Mouse (Mus musculus): Measurements from ENCODE around the gene Osbpl5.

DNA sequence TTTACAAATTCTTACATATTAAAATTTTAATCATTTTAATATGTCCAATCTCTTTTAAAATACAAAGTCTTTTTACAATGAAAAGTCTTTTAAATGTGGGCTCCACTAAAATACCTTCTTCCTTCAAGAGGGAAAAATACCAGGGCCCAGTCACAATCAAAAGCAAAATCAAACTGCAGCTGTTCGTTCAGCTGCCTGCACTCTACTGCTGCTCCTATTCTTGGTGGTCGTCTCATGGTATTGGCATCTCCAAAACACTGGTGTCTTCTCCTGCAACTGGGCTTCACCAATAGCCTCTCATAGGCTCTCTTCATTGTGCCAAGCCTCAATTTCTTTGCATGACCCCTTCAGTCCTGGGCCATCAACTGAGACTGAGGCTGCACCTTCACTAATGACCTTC is 93.3 kb downstream of the Osbpl5 start:
- TF ChIP-seq CTCF (IDR thresholded peaks at IDR 0.05; ENCODE audit: borderline replicate concordance, control insufficient read depth, extremely low read depth, insufficient read depth, low read length, poor library complexity) (no peak), POLR2A (IDR thresholded peaks at IDR 0.05; ENCODE audit: control insufficient read depth, extremely low read depth, insufficient read depth, low read length, poor library complexity) (no peak)

Measured in thymus, adult 2 months (tissue).